Mouse (Mus musculus): ENCODE measurements around the gene Wdr1. TPM values are rescaled to one million over a fixed set of nuclear protein-coding genes. Genes with fewer than 3 reads are reported as not detected.

The Wdr1 gene
- polyA plus RNA-seq, 1 experiment from 2014 or later = 160 TPM

DNA sequence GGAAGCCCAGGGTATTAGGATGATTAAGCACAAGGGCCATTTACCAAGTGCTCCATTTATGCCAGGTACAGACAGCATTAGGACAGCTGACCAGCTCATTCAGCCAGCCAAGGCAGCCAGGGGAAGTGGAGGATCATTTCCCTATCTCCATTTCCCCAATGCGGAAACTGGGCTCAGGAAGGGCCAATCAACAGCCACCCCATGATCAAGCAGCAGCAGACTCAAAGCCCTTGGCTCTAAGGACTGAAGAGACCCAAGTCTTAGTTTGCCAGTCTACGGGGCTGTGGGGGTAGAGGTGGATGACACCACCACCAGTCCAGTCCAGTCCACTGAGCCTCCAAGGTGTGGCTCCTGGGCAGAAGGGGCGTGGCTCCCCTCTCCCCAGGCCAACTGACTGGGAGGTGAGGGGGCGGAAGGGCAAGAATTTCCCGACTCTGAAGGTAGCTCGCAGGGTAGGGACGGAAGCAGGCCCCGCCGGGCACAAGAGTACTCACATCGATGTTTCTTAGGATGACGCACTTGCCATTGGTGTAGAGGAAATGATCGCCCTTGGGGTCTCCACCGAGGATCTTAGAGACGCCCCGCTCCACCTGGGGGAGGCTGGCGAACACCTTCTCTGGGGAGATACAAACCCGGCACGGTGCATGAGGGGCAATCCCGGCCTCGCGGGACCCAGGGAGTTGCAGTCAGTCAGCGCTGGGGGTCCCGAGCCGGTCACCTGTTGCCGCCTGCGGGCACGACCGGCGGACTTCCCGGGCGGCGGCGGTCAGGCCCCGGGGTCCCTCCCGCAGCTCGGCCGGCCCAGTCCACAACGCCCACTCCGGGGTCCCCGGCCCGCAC, 2.2 kb downstream of the Wdr1 start:
- Histone ChIP-seq H3K9me3 (replicated peaks) (no peaks in the 10 kb centered on the region), H3K36me3 (peaks cover 41% of the 10 kb centered on the region), H3K4me3 (peak overlapping the region; percentile 95), H3K4me1 (peaks cover 27% of the 10 kb centered on the region), H3K27ac (replicated peaks) (peak overlapping the region; percentile 97), H3K27me3 (ENCODE audit: low read depth, poor library complexity, severe bottlenecking) (no peaks in the 10 kb centered on the region)
- DNase-seq (ENCODE audit: low spot score) = no peak
- WGBS = 1% methylated on average over 41 of the region's 41 CpGs

DNA sequence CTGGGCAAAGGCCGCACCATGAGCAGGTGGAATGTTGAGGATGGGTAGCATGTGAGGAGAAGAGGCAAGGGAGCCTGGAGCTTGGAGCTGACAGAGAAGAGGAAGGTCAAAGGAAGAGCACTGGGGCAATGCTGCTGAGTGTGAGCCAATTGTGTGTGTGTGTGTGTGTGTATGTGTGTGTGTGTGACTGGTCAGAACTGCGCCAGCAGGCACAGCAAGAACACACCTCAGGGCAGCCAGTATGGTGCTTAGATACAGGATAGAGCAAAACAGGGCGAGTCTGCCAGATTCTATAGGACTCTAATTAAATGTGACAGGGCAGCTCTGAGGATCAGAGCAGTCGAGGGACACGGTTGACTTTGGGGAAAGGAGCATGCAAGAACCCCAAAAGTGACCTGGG, 4.2 kb downstream of the Wdr1 start:
- no peaks in the 10 kb centered on the region for H3K9me3 ChIP-seq (replicated peaks)
- H3K27me3 ChIP-seq (ENCODE audit: low read depth, poor library complexity, severe bottlenecking) = no peaks in the 10 kb centered on the region
- H3K4me1 ChIP-seq = peaks cover 30% of the 10 kb centered on the region
- no peak overlapping the region for H3K27ac ChIP-seq (replicated peaks)
- DNase-seq (ENCODE audit: low spot score) = no peak
- H3K4me3 ChIP-seq = no peak overlapping the region
- 87% methylated on average over 5 of the region's 5 CpGs for WGBS
- peaks cover 60% of the 10 kb centered on the region for H3K36me3 ChIP-seq

DNA sequence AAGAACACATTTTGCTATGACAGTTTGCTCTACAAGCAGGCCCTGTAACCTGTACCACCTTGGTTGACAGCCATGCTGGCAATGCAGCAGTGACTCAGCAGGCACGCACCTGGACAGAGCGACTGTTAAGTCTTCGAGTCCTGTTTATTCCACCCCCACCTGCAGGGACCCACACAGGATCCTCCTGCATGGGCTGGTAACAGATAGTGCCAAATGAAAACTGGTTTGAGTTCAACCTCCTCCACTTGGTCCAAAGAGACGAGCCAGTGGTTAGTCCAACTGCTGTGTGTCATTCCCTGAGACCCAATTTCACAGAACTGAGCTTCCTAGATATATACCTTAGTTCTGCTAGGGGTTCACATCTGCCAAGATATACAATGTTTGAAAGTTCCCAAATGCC, 5.2 kb downstream of the Wdr1 start:
- peaks cover 29% of the 10 kb centered on the region for H3K4me1 ChIP-seq
- 96% methylated on average over 4 of the region's 4 CpGs for WGBS

DNA sequence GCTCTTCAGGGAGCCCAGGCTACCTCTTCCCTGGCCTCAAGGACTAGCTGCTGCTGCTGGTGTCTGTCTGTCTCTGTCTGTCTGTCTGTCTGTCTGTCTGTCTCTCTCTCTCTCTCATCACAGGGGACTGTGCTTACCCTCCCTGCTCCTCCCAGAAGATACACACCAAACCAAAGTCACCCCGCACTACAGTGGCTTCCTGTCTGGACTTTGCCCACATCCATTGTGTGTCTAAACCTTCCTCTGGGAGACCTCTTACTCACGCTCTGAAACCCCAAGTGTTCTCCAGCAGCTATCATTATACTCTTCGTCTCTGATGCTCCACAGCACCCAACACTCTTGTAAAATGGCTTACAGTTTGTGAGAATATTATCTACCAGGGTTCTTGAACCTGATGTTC, 6.6 kb downstream of the Wdr1 start:
- Histone ChIP-seq H3K4me3 (no peak overlapping the region), H3K36me3 (peaks cover 85% of the 10 kb centered on the region), H3K9me3 (replicated peaks) (no peaks in the 10 kb centered on the region), H3K4me1 (peaks cover 21% of the 10 kb centered on the region), H3K27ac (replicated peaks) (no peak overlapping the region), H3K27me3 (ENCODE audit: low read depth, poor library complexity, severe bottlenecking) (no peaks in the 10 kb centered on the region)
- 89% methylated on average over 3 of the region's 3 CpGs for WGBS
- no peak for DNase-seq (ENCODE audit: low spot score)

More for the DNA sequence above, 5.2 kb downstream of the Wdr1 start:
- Histone ChIP-seq H3K27me3 (ENCODE audit: low read depth, poor library complexity, severe bottlenecking) (no peaks in the 10 kb centered on the region), H3K9me3 (replicated peaks) (no peaks in the 10 kb centered on the region), H3K4me3 (no peak overlapping the region), H3K36me3 (peaks cover 70% of the 10 kb centered on the region), H3K27ac (replicated peaks) (no peak overlapping the region)
- no peak for DNase-seq (ENCODE audit: low spot score)

DNA sequence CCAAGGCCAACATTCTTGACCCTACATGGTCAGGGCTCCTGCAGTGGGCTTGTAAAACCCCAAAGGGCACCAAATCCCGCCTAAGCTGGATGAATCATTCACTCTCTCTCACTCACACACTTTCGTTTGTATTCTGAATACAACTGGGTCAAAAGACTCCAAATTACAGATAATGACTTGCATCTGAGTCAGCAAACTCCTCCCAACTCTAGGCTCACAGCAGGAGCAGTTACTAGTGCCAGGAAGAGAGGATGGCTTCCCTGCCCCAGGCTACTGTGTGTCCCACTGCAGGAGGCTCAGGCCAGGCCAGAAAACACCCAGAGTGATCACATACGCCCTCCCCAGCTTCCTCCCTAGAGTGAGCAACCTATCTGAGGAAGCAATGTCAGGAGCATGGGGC, 9.1 kb downstream of the Wdr1 start:
- Histone ChIP-seq H3K36me3 (peaks cover 97% of the 10 kb centered on the region), H3K27me3 (ENCODE audit: low read depth, poor library complexity, severe bottlenecking) (no peaks in the 10 kb centered on the region), H3K27ac (replicated peaks) (no peak overlapping the region), H3K9me3 (replicated peaks) (no peaks in the 10 kb centered on the region), H3K4me1 (peaks cover 3% of the 10 kb centered on the region; the same call in 1 of the 2 replicates), H3K4me3 (no peak overlapping the region)
- 69% methylated on average over 3 of the region's 3 CpGs for WGBS
- DNase-seq (ENCODE audit: low spot score) = no peak

DNA sequence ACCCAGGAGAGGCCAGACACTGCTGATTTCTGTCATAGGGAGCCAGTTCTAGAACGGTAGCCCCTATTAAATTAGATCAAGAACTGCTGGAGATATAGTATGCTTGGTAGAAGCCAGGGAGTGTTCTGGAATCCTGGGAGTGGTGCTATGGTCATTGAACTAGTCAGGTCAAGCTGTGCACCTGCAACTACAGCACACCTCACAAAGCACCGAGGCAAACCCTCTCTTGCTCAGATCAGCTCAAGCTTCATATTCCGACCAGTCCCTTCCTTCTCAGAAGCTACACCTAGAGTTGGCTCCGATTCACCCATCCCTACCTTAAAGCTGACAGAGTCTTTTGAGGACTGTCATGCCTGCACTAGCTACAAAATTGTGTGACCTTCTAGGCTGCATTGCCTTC, 9.5 kb downstream of the Wdr1 start:
- Histone ChIP-seq H3K9me3 (replicated peaks) (no peaks in the 10 kb centered on the region), H3K27me3 (ENCODE audit: low read depth, poor library complexity, severe bottlenecking) (no peaks in the 10 kb centered on the region), H3K4me1 (peaks cover 3% of the 10 kb centered on the region; the same call in 1 of the 2 replicates), H3K27ac (replicated peaks) (no peak overlapping the region), H3K36me3 (peaks cover 97% of the 10 kb centered on the region), H3K4me3 (no peak overlapping the region)
- no peak for DNase-seq (ENCODE audit: low spot score)
- whole genome bisulfite sequencing = 96% methylated on average over 4 of the region's 4 CpGs

DNA sequence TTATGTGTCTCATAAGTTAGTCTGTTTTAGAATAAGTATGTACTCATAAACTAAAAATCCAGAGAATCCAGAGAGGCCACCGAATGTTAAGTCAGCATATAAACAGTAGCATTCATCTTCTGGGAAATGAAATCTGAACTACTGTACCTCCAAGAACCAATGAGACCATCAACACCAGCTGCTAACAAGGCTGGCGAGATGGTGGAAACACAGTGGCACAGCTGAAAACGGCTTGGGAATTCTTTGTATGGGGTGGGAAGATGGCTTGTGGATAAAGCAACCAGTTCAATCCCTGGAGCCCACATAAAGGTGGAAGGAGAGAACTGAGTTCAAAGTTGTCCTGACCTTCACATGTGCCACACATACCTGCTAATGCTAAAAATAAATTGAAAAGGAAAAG, 10.4 kb downstream of the Wdr1 start:
- no peaks in the 10 kb centered on the region for H3K9me3 ChIP-seq (replicated peaks)
- no peak overlapping the region for H3K27ac ChIP-seq (replicated peaks)
- peaks cover 3% of the 10 kb centered on the region; the same call in 1 of the 2 replicates for H3K4me1 ChIP-seq
- H3K27me3 ChIP-seq (ENCODE audit: low read depth, poor library complexity, severe bottlenecking) = no peaks in the 10 kb centered on the region
- 93% methylated on average over 3 of the region's 3 CpGs for WGBS
- H3K36me3 ChIP-seq = peaks cover 97% of the 10 kb centered on the region
- H3K4me3 ChIP-seq = no peak overlapping the region
- no peak for DNase-seq (ENCODE audit: low spot score)

DNA sequence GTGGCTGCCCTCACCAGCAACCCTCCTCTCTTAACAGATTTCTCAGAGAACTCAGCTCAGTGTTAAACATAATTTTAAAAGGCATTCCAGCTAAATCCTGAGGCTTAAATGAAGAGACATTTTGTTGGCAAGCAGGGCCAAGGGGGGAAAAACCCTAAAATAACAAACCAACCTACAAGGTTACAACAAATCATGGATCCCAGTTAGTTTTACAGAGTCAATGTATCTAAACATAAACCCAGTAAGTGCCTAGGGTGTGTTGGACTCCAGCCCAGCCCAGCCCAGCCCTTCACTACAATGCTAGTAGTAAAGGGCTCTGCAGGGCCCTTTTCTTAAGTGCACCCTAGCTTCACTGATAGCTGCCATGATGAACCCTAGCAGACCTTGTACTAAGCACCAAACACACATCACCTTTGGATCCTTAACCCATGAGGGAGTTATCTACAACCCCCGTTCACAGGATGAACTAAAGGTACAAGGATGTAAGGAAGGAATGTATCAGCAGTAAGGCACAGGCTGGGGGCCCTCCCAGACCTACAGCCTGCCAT, 12.7 kb downstream of the Wdr1 start:
- H3K27me3 ChIP-seq (ENCODE audit: low read depth, poor library complexity, severe bottlenecking) = no peaks in the 10 kb centered on the region
- H3K36me3 ChIP-seq = peaks cover 100% of the 10 kb centered on the region
- WGBS = 94% methylated on average over 1 of the region's 1 CpGs
- no peak for DNase-seq (ENCODE audit: low spot score)
- H3K9me3 ChIP-seq (replicated peaks) = no peaks in the 10 kb centered on the region
- no peak overlapping the region for H3K4me3 ChIP-seq
- H3K27ac ChIP-seq (replicated peaks) = no peak overlapping the region
- peaks cover 3% of the 10 kb centered on the region; the same call in 1 of the 2 replicates for H3K4me1 ChIP-seq

DNA sequence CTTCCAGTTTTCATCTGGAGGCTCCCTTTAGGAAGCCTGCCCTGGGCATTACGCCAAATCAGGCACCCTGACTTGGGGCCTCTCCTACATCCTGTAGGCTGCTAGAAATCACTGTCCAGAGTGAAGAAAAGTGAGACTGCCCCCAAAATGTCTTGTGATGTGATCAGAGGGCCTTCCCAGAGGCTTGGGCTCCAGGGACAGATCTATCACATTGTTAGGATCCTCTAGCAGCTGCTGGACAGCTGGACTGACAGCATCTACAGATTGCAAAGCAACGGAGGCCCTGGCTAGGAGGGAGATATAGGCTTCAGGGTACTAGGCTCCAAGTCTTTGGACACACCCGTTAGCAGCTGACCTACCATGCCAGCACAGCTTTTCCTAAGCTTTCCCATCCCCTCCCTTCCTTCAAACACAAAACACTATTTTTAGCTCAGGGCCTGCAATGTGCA, 13.5 kb downstream of the Wdr1 start:
- H3K27ac ChIP-seq (replicated peaks) = no peak overlapping the region
- H3K4me3 ChIP-seq = no peak overlapping the region
- no peaks in the 10 kb centered on the region for H3K9me3 ChIP-seq (replicated peaks)
- H3K36me3 ChIP-seq = peaks cover 100% of the 10 kb centered on the region
- no peaks in the 10 kb centered on the region for H3K27me3 ChIP-seq (ENCODE audit: low read depth, poor library complexity, severe bottlenecking)
- 91% methylated on average over 3 of the region's 3 CpGs for WGBS
- peaks cover 3% of the 10 kb centered on the region; the same call in 1 of the 2 replicates for H3K4me1 ChIP-seq
- no peak for DNase-seq (ENCODE audit: low spot score)

DNA sequence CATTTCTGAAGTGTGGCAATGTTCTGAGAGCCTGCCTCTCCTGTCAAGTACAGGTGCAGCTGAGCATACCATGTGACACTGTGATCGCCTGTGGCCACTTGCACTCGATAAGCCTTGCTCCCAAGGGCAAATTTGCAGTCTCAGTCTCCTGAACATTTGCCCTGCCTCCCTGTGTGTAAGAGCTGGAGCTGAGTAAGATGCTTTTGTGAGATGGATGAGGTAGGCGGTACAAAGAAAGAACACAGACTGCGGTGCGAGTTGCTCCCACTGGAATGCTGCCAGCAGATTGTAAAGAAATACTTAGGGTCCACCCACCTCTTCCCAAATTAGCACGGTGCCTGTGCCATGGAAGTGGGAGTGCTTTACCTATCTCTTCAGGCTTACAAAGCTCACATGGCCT, 15.6 kb downstream of the Wdr1 start:
- H3K4me3 ChIP-seq = no peak overlapping the region
- no peaks in the 10 kb centered on the region for H3K9me3 ChIP-seq (replicated peaks)
- H3K36me3 ChIP-seq = peaks cover 100% of the 10 kb centered on the region
- WGBS = 94% methylated on average over 6 of the region's 6 CpGs
- H3K4me1 ChIP-seq = no peaks in the 10 kb centered on the region
- H3K27me3 ChIP-seq (ENCODE audit: low read depth, poor library complexity, severe bottlenecking) = no peaks in the 10 kb centered on the region
- no peak for DNase-seq (ENCODE audit: low spot score)
- H3K27ac ChIP-seq (replicated peaks) = no peak overlapping the region

DNA sequence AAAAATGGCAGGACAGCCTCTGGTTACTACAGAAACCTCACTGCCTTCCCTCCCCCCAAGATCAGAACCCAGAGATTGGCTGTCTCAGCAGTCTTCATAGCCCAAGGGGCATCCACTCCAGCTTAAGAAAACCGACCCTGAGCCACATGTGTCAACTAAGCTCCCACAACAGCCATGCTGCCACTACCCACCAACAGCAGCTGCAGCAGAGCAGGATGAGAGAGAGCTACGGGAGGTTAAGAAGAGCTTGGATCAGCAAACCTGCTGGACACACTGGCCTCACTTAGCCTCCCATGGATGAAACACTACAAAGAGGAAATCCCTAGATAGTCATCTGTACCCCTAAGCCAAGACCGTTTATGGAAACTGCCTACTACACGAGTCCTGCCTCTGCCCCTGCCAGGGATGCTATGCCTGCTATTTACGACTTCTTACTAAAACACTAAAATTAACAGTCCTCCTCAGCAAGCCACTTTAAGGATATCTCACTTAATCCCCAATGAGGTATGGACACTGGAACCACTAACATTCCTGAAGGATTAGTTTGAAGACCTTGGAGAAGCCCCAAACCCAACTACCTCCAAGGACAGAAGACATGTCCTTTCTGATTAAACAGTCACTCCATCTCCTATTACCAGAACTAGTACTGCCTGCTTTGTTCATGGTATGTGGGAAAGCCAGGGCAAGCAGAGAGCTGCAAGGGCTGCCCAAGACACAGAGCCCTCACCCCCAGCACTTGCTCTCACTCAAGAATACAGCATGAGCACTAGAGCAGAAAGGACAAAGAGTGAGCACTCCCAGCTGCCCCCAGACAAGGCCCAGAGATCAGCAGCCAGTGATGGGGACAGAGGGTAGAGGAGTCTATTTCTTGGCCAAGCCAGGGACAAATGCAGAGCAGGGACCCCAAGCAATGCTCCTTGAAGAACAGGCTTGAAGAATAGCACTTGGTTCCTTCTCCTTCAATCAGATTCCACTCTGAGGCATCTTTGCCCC, 18.3 kb downstream of the Wdr1 start:
- WGBS = 86% methylated on average over 5 of the region's 5 CpGs
- Histone ChIP-seq H3K9me3 (replicated peaks) (no peaks in the 10 kb centered on the region), H3K36me3 (peaks cover 100% of the 10 kb centered on the region), H3K27ac (replicated peaks) (no peak overlapping the region), H3K4me3 (no peak overlapping the region), H3K4me1 (no peaks in the 10 kb centered on the region), H3K27me3 (ENCODE audit: low read depth, poor library complexity, severe bottlenecking) (no peaks in the 10 kb centered on the region)
- DNase-seq (ENCODE audit: low spot score) = no peak

DNA sequence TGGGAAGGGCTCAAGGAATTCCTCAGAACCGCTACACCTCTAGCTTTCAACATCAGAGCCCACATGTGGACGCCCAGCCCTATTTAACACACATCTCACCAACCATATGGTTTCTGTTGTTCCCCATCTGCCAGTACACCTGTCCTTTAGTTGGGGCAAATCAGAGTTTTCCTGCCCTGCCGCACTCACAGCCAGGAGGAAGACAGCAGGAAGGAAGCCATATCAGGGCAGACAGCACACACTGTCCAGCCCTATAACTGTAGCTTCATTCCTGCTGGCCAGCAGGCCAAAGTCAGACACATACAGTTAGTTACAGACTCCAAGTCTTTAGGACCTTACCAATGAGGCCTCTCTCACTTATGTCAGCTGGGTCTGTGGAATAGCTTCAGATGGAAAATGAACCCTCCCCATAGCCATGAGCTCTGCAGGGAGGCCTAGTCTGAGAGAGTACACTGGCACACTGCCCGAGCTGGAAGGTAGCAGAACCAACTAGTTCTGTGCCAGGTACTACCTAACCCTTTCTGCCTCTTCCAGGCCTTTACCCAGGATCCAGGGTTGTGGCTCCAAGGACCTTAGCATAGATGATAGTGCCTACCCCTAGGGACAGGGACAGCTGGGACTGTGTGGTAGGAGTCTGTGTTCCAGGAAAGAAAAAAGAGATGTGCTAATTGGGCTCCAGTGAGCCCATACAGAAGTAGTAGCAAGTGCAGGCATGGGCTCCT, 19.4 kb downstream of the Wdr1 start:
- DNase-seq (ENCODE audit: low spot score) = no peak
- Histone ChIP-seq H3K36me3 (peaks cover 100% of the 10 kb centered on the region), H3K27ac (replicated peaks) (no peak overlapping the region), H3K27me3 (ENCODE audit: low read depth, poor library complexity, severe bottlenecking) (no peaks in the 10 kb centered on the region), H3K9me3 (replicated peaks) (no peaks in the 10 kb centered on the region), H3K4me3 (no peak overlapping the region), H3K4me1 (no peaks in the 10 kb centered on the region)
- WGBS = 91% methylated on average over 4 of the region's 4 CpGs
